Mouse (Mus musculus): ENCODE results near the gene Rsl1. TPM values are rescaled to one million over a fixed set of nuclear protein-coding genes. Genes with fewer than 3 reads are reported as not detected.

The Rsl1 gene
- total RNA-seq, 1 experiment = 2.9 TPM

DNA sequence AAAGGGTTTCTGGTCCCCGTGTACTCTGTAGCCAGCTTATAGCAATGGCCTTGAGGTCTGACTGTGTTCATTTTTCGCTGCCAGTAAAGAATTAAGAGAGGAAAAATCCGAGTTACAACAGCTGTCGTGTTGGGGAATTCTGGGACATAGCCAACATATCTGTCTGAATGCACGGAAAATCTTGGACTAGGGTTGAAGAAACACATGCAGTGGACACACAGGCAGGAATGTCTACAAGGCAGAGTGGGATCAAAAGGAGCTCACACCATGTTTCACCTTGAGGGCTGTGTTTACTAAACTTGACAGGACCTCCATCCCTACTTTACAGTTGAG, 707 bp downstream of the Rsl1 start:
- in situ Hi-C loops (cut with MboI; ENCODE audit: low sequenced_read_pairs in 2 of 2, unreplicated experiment in 2 of 2) = loop anchor here in 1 of 2 experiments (25.0 kb wide), 1 partner anchor 214 kb away; the partner anchor contains the start of genes Gm28041, Zfp429 and Zfp456
- no peak overlapping the region for H3K27ac ChIP-seq (ENCODE audit: insufficient read depth, low read depth, low read length, poor library complexity, severe bottlenecking)
- no peak overlapping the region for H3K9ac ChIP-seq (ENCODE audit: insufficient read depth, low read depth, low read length, poor library complexity, severe bottlenecking)
- peak overlapping the region in 1 of 2 experiments; percentile 56; a peak in 2 of 4 replicates for H3K4me3 ChIP-seq (ENCODE audit: insufficient read depth in 1 of 2, low read depth in 1 of 2, low read length in 2 of 2, poor library complexity in 1 of 2, severe bottlenecking in 1 of 2)
- no peak for DNase-seq (ENCODE audit: low read depth, low spot score)
- no peaks in the 10 kb centered on the region for H3K4me1 ChIP-seq (ENCODE audit: control insufficient read depth in 2 of 2, insufficient read depth in 2 of 2, low read length in 2 of 2, poor library complexity in 1 of 2)
- TF ChIP-seq CHD2 (IDR thresholded peaks at IDR 0.05; ENCODE audit: low read depth, low read length) (no peak), ZNF384 (IDR thresholded peaks at IDR 0.05; ENCODE audit: low read depth, low read length) (no peak), MAFK (IDR thresholded peaks at IDR 0.05; ENCODE audit: insufficient read depth, low read depth, low read length) (no peak), HCFC1 (IDR thresholded peaks at IDR 0.05; ENCODE audit: borderline replicate concordance, insufficient read depth, low read length) (no peak), ZC3H11A (IDR thresholded peaks at IDR 0.05; ENCODE audit: borderline replicate concordance, low read depth, low read length) (no peak)
- H3K36me3 ChIP-seq (ENCODE audit: control insufficient read depth, insufficient read depth, low read length, poor library complexity, severe bottlenecking) = no peaks in the 10 kb centered on the region
- H3K9me3 ChIP-seq (ENCODE audit: control insufficient read depth, insufficient read depth, low read depth, low read length) = no peaks in the 10 kb centered on the region

- peaks cover 1 to 2% of the 10 kb centered on the region in 2 experiments; a peak in 1 of 4 replicates for H3K4me1 ChIP-seq (ENCODE audit: control insufficient read depth in 2 of 2, insufficient read depth in 2 of 2, low read length in 2 of 2, poor library complexity in 1 of 2)
- in situ Hi-C loops (cut with MboI; ENCODE audit: low sequenced_read_pairs in 2 of 2, unreplicated experiment in 2 of 2) = no loop called here
- H3K27ac ChIP-seq (ENCODE audit: insufficient read depth, low read depth, low read length, poor library complexity, severe bottlenecking) = no peak within 1 kb of the TSS
- H3K9me3 ChIP-seq (ENCODE audit: control insufficient read depth, insufficient read depth, low read depth, low read length) = no peaks in the 10 kb centered on the region
- H3K36me3 ChIP-seq (ENCODE audit: control insufficient read depth, insufficient read depth, low read length, poor library complexity, severe bottlenecking) = no peaks in the 10 kb centered on the region
- no peak for TF ChIP-seq MAFK (IDR thresholded peaks at IDR 0.05; ENCODE audit: insufficient read depth, low read depth, low read length)
- TF ChIP-seq ZNF384 (IDR thresholded peaks at IDR 0.05; ENCODE audit: low read depth, low read length) = no peak
- peak; percentile 87 for TF ChIP-seq HCFC1 (IDR thresholded peaks at IDR 0.05; ENCODE audit: borderline replicate concordance, insufficient read depth, low read length)
- TF ChIP-seq ZC3H11A (IDR thresholded peaks at IDR 0.05; ENCODE audit: borderline replicate concordance, low read depth, low read length) = no peak
- peak; percentile 87 for TF ChIP-seq CHD2 (IDR thresholded peaks at IDR 0.05; ENCODE audit: low read depth, low read length)
- peak within 1 kb of the TSS; percentile 81 to 93 for H3K4me3 ChIP-seq (ENCODE audit: insufficient read depth in 1 of 2, low read depth in 1 of 2, low read length in 2 of 2, poor library complexity in 1 of 2, severe bottlenecking in 1 of 2)
- DNase-seq (ENCODE audit: low read depth, low spot score) = peak; percentile 60
- H3K9ac ChIP-seq (ENCODE audit: insufficient read depth, low read depth, low read length, poor library complexity, severe bottlenecking) = peak within 1 kb of the TSS; percentile 88
Observed at GRCm38 (mm10) chr13:67194340-67194894, 21.4 kb downstream of the Rsl1 start, which contains the start of gene Zfp455. Zfp455 (plus strand) TSS chr13:67194506.

- TF ChIP-seq HCFC1 (IDR thresholded peaks at IDR 0.05; ENCODE audit: borderline replicate concordance, insufficient read depth, low read length) = no peak
- TF ChIP-seq CHD2 (IDR thresholded peaks at IDR 0.05; ENCODE audit: low read depth, low read length) = no peak
- no peak for TF ChIP-seq ZC3H11A (IDR thresholded peaks at IDR 0.05; ENCODE audit: borderline replicate concordance, low read depth, low read length)
- TF ChIP-seq MAFK (IDR thresholded peaks at IDR 0.05; ENCODE audit: insufficient read depth, low read depth, low read length) = no peak
- no peak for TF ChIP-seq ZNF384 (IDR thresholded peaks at IDR 0.05; ENCODE audit: low read depth, low read length)
Observed at GRCm38 (mm10) chr13:67201656-67202055, 28.7 kb downstream of the Rsl1 start.

DNA sequence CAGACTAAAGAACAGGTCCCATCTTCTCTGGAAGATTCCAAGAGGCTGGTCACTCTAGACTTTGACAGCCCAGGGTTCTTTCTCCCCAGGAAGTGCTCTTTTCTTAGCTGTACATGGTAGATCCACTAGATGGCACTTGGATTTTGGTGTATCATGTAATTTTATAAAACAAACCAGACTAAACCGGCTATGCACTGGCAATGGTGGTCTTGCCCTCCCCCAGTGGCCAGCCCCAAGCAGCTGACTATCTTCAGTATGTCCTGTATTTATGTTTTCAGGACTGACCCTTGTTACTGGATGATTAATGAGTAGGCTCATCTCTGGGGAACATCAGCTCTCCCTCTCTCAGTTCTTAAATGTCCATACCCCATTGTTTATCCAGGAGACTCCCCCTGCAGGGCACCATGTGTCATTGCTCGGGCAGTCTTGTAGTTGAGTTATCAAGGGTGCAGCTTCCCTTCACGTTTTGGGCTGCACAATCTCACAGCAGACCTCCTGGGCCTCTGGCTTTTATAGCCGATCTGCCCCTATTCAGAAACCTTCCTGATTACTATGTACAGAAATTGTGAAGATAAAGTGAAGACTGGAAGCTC, 41.1 kb downstream of the Rsl1 start:
- Histone ChIP-seq H3K27ac (ENCODE audit: insufficient read depth, low read depth, low read length, poor library complexity, severe bottlenecking) (no peak overlapping the region), H3K9ac (ENCODE audit: insufficient read depth, low read depth, low read length, poor library complexity, severe bottlenecking) (no peak overlapping the region), H3K36me3 (ENCODE audit: control insufficient read depth, insufficient read depth, low read length, poor library complexity, severe bottlenecking) (no peaks in the 10 kb centered on the region), H3K4me1 (ENCODE audit: control insufficient read depth in 2 of 2, insufficient read depth in 2 of 2, low read length in 2 of 2, poor library complexity in 1 of 2) (no peaks in the 10 kb centered on the region), H3K4me3 (ENCODE audit: insufficient read depth in 1 of 2, low read depth in 1 of 2, low read length in 2 of 2, poor library complexity in 1 of 2, severe bottlenecking in 1 of 2) (peak overlapping the region in 1 of 2 experiments; percentile 26; a peak in 1 of 4 replicates), H3K9me3 (ENCODE audit: control insufficient read depth, insufficient read depth, low read depth, low read length) (peaks cover 2% of the 10 kb centered on the region; the same call in 1 of the 2 replicates)
- no peak for DNase-seq (ENCODE audit: low read depth, low spot score)
- TF ChIP-seq HCFC1 (IDR thresholded peaks at IDR 0.05; ENCODE audit: borderline replicate concordance, insufficient read depth, low read length) = no peak
- TF ChIP-seq MAFK (IDR thresholded peaks at IDR 0.05; ENCODE audit: insufficient read depth, low read depth, low read length) = no peak
- peak; percentile 70 for TF ChIP-seq ZNF384 (IDR thresholded peaks at IDR 0.05; ENCODE audit: low read depth, low read length)
- no peak for TF ChIP-seq CHD2 (IDR thresholded peaks at IDR 0.05; ENCODE audit: low read depth, low read length)
- in situ Hi-C loops (cut with MboI; ENCODE audit: low sequenced_read_pairs in 2 of 2, unreplicated experiment in 2 of 2) = no loop called here

More at GRCm38 (mm10) chr13:67201656-67202055, 28.7 kb downstream of the Rsl1 start:
- Histone ChIP-seq H3K4me1 (ENCODE audit: control insufficient read depth in 2 of 2, insufficient read depth in 2 of 2, low read length in 2 of 2, poor library complexity in 1 of 2) (no peaks in the 10 kb centered on the region), H3K9ac (ENCODE audit: insufficient read depth, low read depth, low read length, poor library complexity, severe bottlenecking) (no peak overlapping the region), H3K4me3 (ENCODE audit: insufficient read depth in 1 of 2, low read depth in 1 of 2, low read length in 2 of 2, poor library complexity in 1 of 2, severe bottlenecking in 1 of 2) (no peak overlapping the region), H3K9me3 (ENCODE audit: control insufficient read depth, insufficient read depth, low read depth, low read length) (no peaks in the 10 kb centered on the region), H3K27ac (ENCODE audit: insufficient read depth, low read depth, low read length, poor library complexity, severe bottlenecking) (no peak overlapping the region), H3K36me3 (ENCODE audit: control insufficient read depth, insufficient read depth, low read length, poor library complexity, severe bottlenecking) (no peaks in the 10 kb centered on the region)
- in situ Hi-C loops (cut with MboI; ENCODE audit: low sequenced_read_pairs in 2 of 2, unreplicated experiment in 2 of 2) = no loop called here
- DNase-seq (ENCODE audit: low read depth, low spot score) = no peak

Other genes with a start within 250 kb of the Rsl1 start
- 0.54 and 0.63 TPM in 2 replicates for gene Zfp712, start 112.0 kb upstream of the Rsl1 start, total RNA-seq (2012; rRNA removed)
- gene Zfp708, start 75.2 kb upstream of the Rsl1 start, total RNA-seq (2012; rRNA removed) = 0.49 and 0.58 TPM in 2 replicates
- 3.6 and 3.7 TPM in 2 replicates for gene Gm28557, start 64.6 kb upstream of the Rsl1 start, total RNA-seq (2012; rRNA removed)
- 0.89 and 1.1 TPM in 2 replicates for gene Rslcan18, start 56.9 kb upstream of the Rsl1 start, total RNA-seq (2012; rRNA removed)
- gene Zfp759, start 51.5 kb upstream of the Rsl1 start, total RNA-seq (2012; rRNA removed) = 3.8 and 4.8 TPM in 2 replicates
- 0.45 and 0.58 TPM in 2 replicates for gene Zfp455, start 21.3 kb downstream of the Rsl1 start, total RNA-seq (2012; rRNA removed)
- 1.4 TPM in 2 replicates for gene Zfp458, start 105.3 kb downstream of the Rsl1 start, total RNA-seq (2012; rRNA removed)
- gene Zfp457, start 133.3 kb downstream of the Rsl1 start, total RNA-seq (2012; rRNA removed) = 1.2 TPM in 2 replicates
- 3.5 and 4.3 TPM in 2 replicates for gene Zfp595, start 159.4 kb downstream of the Rsl1 start, total RNA-seq (2012; rRNA removed)
- not detected in 2 replicates for gene Gm28044, start 187.4 kb downstream of the Rsl1 start, total RNA-seq (2012; rRNA removed)
- 6.1 and 6.9 TPM in 2 replicates for gene Zfp953, start 187.4 kb downstream of the Rsl1 start, total RNA-seq (2012; rRNA removed)
- gene Gm28041, start 202.6 kb downstream of the Rsl1 start, total RNA-seq (2012; rRNA removed) = 0.74 and 0.80 TPM in 2 replicates
- gene Zfp456, start 202.6 kb downstream of the Rsl1 start, total RNA-seq (2012; rRNA removed) = 1.9 and 2.3 TPM in 2 replicates
- 4.3 and 10.1 TPM in 2 replicates for gene Zfp429, start 226.6 kb downstream of the Rsl1 start, total RNA-seq (2012; rRNA removed)
- 15.7 and 25.5 TPM in 2 replicates for gene Zfp459, start 248.2 kb downstream of the Rsl1 start, total RNA-seq (2012; rRNA removed)

Data from ES-E14 (cell line).